Comparison of ENCODE assay signal across 9 mouse cellular contexts in the genomic region with DNA sequence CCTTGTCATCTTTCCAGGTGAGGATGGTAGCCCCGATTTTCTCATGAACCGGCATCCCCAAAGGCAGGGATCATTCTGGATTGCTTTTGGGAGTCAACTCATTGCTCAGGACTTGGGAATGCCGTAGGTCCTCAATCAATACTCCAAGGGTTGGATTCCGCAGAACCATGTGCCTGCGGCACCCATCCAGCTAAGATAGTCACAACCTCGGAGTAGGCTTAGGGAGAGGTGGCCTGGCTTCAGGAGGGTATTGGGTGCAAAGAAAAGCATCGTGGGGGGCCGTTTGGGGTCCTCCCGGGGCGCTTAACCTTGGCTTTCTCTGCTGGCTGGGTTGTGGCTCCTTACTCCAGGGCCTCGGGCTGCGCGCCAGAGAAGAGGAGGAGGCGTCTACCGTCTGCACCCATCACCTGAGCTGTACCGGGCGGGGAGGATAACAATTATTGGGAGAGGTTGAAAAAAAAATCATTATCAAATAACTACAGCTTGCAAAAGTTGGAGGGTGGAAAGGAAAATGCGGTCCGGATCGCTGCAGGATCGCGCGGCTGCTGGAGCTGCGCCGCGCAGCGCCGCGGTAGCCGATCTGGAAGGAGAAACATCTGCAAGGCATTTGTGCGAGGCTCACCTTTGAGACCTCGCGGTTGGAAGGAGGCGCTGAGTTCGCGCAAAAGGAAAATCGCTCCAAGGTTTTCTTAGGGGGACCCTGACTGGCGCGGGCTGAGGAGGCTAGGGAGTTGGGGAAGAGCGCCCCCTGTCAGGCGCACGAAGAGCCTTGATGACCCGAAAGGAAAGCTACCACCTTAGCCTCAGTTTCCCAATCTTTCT. TPM values are rescaled to one million over a fixed set of nuclear protein-coding genes. Genes with fewer than 3 reads are reported as not detected.
A peak's percentile ranks its signal among the peaks of the same experiment; 100 is the strongest.
DNase-seq lines count a peak whose midpoint lies in the region; ATAC-seq lines count a peak whose summit lies in the region.
"Had no signal": no experiment of that assay in that cellular context is flagged by ENCODE, and none has a peak within 500 bp of the region (broad histone marks: within the 10 kb centered on the region; RNA-seq: fewer than 3 reads in every experiment).

No protein-coding gene starts in this region.

- no peaks in the 10 kb centered on the region for H3K36me3 ChIP-seq in embryonic facial prominence, embryonic 12.5 days
- H3K36me3 ChIP-seq: G1E had no signal

- H3K27ac ChIP-seq in embryonic facial prominence, embryonic 12.5 days: no peak overlapping the region

- 2% methylated on average over 43 of the region's 43 CpGs for WGBS in embryonic facial prominence, embryonic 12.5 days

- peaks cover 60% of the 10 kb centered on the region for H3K27me3 ChIP-seq in embryonic facial prominence, embryonic 12.5 days

- DNase-seq in 3134 (ENCODE audit: extremely low read depth, insufficient read length, low spot score) (peak; percentile 87), liver (peak; percentile 79)
- DNase-seq in adrenal gland, postnatal 25 days: peak; percentile 61
- DNase-seq in heart, adult 8-10 months (ENCODE audit: low spot score): peak; percentile 33
- DNase-seq in kidney, adult 8-10 months: peak; percentile 74 to 85
- DNase-seq in monocyte, adult 2 months (ENCODE audit: low read depth in 1 of 2, low spot score in 2 of 2): peak; percentile 12 to 53
- DNase-seq in spleen, postnatal 14 days (ENCODE audit: low spot score in 2 of 2): peak; percentile 63 to 76

- peak; percentile 55; the same call in 1 of the 2 replicates for ATAC-seq in embryonic facial prominence, embryonic 12.5 days (ENCODE audit: insufficient number of reproducible peaks, insufficient read depth, low FRiP score, low TSS enrichment)

- H3K4me3 ChIP-seq in embryonic facial prominence, embryonic 12.5 days: peak overlapping the region; percentile 28

- H3K9ac ChIP-seq in embryonic facial prominence, embryonic 12.5 days: no peak overlapping the region

- no peaks in the 10 kb centered on the region for H3K9me3 ChIP-seq in embryonic facial prominence, embryonic 12.5 days
- H3K9me3 ChIP-seq: G1E had no signal

- peaks cover 21% of the 10 kb centered on the region for H3K4me1 ChIP-seq in embryonic facial prominence, embryonic 12.5 days

- peak overlapping the region; percentile 66 for H3K4me2 ChIP-seq in embryonic facial prominence, embryonic 12.5 days (replicated peaks)

RNA-seq across cellular contexts. Expression of gene Cux1, which starts 55.6 kb away (rescaled TPM):
- total RNA-seq in adrenal gland, postnatal 25 days (2021): 109 and 110 TPM in 2 replicates
- 79.8 and 81.1 TPM in 2 replicates for polyA plus RNA-seq in embryonic facial prominence, embryonic 12.5 days (2016; fragmentation: Nextera tagmentation; extraction: Ambion mirVana)
- total RNA-seq in heart, adult 8-10 months (2022): 100 to 1,000 TPM in 1 of 4 experiments, 10 to 100 TPM in 3; 79.3 to 102 (median 88.5) TPM

Comparison
In these comparisons a context has a peak if more than half of its experiments do, and no peak if none do; other contexts are left out.
1. DNase-seq: peak in every context shown above with its lines; median percentile 87 in 3134; 80 in kidney, adult 8-10 months; 79 in liver; 70 in spleen, postnatal 14 days; 61 in adrenal gland, postnatal 25 days; 33 in heart, adult 8-10 months; 32 in monocyte, adult 2 months.